Mouse (Mus musculus): ENCODE measurements around the gene Zfp358.

- no peak for TF ChIP-seq CTCF (IDR thresholded peaks at IDR 0.05; ENCODE audit: insufficient read depth, low read depth, low read length)
- TF ChIP-seq POLR2A (IDR thresholded peaks at IDR 0.05; ENCODE audit: insufficient read depth, low read depth, low read length) = no peak
These were observed 24.9 kb upstream of the Zfp358 start for GRCm38 (mm10) chr8:3467886-3468545.
